Mouse (Mus musculus) E14TG2a.4 (cell line): ENCODE measurements at regions not wholly inside any gene's neighbourhood (a gene's known extent, or its start where the extent isn't known, plus 50 kb on each side); places are given as distances from the start of the nearest gene placed in this dataset.

Experiments used
- CTCF ChIP-seq: conservative IDR thresholded peaks from 2 replicates; pipeline ENCODE4 v1.5.1; 2014; ENCODE audit warnings: low read length
- NANOG ChIP-seq: IDR thresholded peaks from 2 replicates; pipeline ENCODE4 v1.6.1; 2014; ENCODE audit warnings: borderline replicate concordance, low read length, mixed read lengths
- POU5F1 ChIP-seq: IDR thresholded peaks from 2 replicates; pipeline ENCODE4 v1.6.1; 2014; ENCODE audit warnings: low read length, borderline replicate concordance

GRCm38 (mm10) chrX:119577469-119577868, 349.5 kb upstream of the Pabpc5 start:
- TF ChIP-seq CTCF (no peak), POU5F1 (no peak), NANOG (no peak)
